Mouse (Mus musculus) megakaryocyte, adult 5-6 weeks (primary cell): ENCODE measurements around the gene Cyp3a25. TPM values are rescaled to one million over a fixed set of nuclear protein-coding genes. Genes with fewer than 3 reads are reported as not detected.
"Not testable (repeated sequence)": the region's sequence is repeated elsewhere in the genome, so short reads cannot be mapped to it uniquely, and the experiment has no call there.

Source experiments
- ATAC-seq: 2 replicates; pipeline ENCODE4 v1.8.0; 2016; ENCODE audit warnings: mild to moderate bottlenecking, inconsistent platforms; ENCODE audit not compliant: poor library complexity, severe bottlenecking
- total RNA-seq, 2 experiments: library from RNA; stranded (forward) in 1 of 2; stranded (reverse) in 1 of 2; fragments of 153-499, 151-499 nt in 1 of 2; fragments of 221-1000, 200-1000 nt in 1 of 2; gene quantifications; 2 replicates each; pipeline versions ENCODE4 v1.2.3 to v1.2.4; 2015 to 2017

Gene Cyp3a25
- not detected in 2 replicates for total RNA-seq (2015)
- total RNA-seq (2017), result not detected in 2 replicates

GRCm38 (mm10) chr5:146009509-146009908 is at the start of gene Cyp3a25:
Gene Cyp3a25 (minus strand): TSS chr5:146009618.
- ATAC-seq, result not testable (repeated sequence)

GRCm38 (mm10) chr5:146021136-146021535 is 11.7 kb upstream of the Cyp3a25 start:
- no peak for ATAC-seq

- no peak for ATAC-seq
Measured at GRCm38 (mm10) chr5:146018275-146018674, 8.9 kb upstream of the Cyp3a25 start.

GRCm38 (mm10) chr5:146011251-146011650 is 1.8 kb upstream of the Cyp3a25 start:
- no peak for ATAC-seq

GRCm38 (mm10) chr5:145967080-145967479 is 42.3 kb downstream of the Cyp3a25 start:
- ATAC-seq, result no peak

Other genes starting within 250 kb of the Cyp3a25 start
- gene Cyp3a44, start 203.7 kb downstream of the Cyp3a25 start, total RNA-seq (2015), result not detected in 2 replicates
- not detected in 2 replicates for gene Cyp3a44, start 203.7 kb downstream of the Cyp3a25 start, total RNA-seq (2017)
- not detected in 2 replicates for gene Cyp3a11, start 129.7 kb downstream of the Cyp3a25 start, total RNA-seq (2015)
- not detected in 2 replicates for gene Cyp3a11, start 129.7 kb downstream of the Cyp3a25 start, total RNA-seq (2017)
- gene Cyp3a59, start 69.6 kb upstream of the Cyp3a25 start, total RNA-seq (2015), result not detected in 2 replicates
- not detected in 2 replicates for gene Cyp3a59, start 69.6 kb upstream of the Cyp3a25 start, total RNA-seq (2017)
- not detected in 2 replicates for gene Gm5565, start 150.9 kb upstream of the Cyp3a25 start, total RNA-seq (2015)
- gene Gm5565, start 150.9 kb upstream of the Cyp3a25 start, total RNA-seq (2017), result not detected in 2 replicates
- gene Gm6309, start 161.1 kb upstream of the Cyp3a25 start, total RNA-seq (2015), result not detected in 2 replicates
- gene Gm6309, start 161.1 kb upstream of the Cyp3a25 start, total RNA-seq (2017), result not detected in 2 replicates
- gene 1700001J03Rik, start 175.7 kb upstream of the Cyp3a25 start, total RNA-seq (2015), result 0.80 TPM in 1 of 2 replicates, not detected in the other
- gene 1700001J03Rik, start 175.7 kb upstream of the Cyp3a25 start, total RNA-seq (2017), result not detected in 2 replicates
- gene Rnf6, start 211.9 kb upstream of the Cyp3a25 start, total RNA-seq (2015), result 23.3 and 24.6 TPM in 2 replicates
- gene Rnf6, start 211.9 kb upstream of the Cyp3a25 start, total RNA-seq (2017), result 43.2 and 46.4 TPM in 2 replicates
- gene Cdk8, start 221.6 kb upstream of the Cyp3a25 start, total RNA-seq (2015), result 25.3 and 31.1 TPM in 2 replicates
- gene Cdk8, start 221.6 kb upstream of the Cyp3a25 start, total RNA-seq (2017), result 23.3 and 24.0 TPM in 2 replicates